Mouse (Mus musculus): Measurements from ENCODE around the gene Golim4.
A peak's percentile ranks its signal among the peaks of the same experiment; 100 is the strongest.

Golim4 gene

DNA sequence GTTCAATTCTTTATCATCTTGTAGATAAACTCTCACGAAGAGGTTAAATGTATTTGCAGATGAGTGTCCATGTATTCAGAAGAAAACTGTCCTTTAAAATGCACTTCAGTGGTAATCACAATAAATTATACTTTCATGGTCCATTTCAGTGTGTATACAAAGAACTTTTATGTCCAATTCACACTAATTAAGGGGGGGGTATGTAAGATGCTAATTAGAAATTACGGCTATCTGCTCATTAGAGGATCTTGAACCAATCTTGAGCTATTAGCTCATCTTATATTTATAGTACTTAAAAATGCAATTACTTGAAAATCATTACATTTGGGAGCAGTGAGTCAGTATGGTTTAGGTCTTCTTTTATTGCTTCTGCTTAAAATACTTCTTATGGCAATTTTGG is 31.6 kb downstream of the Golim4 start:
- no peak for DNase-seq

DNA sequence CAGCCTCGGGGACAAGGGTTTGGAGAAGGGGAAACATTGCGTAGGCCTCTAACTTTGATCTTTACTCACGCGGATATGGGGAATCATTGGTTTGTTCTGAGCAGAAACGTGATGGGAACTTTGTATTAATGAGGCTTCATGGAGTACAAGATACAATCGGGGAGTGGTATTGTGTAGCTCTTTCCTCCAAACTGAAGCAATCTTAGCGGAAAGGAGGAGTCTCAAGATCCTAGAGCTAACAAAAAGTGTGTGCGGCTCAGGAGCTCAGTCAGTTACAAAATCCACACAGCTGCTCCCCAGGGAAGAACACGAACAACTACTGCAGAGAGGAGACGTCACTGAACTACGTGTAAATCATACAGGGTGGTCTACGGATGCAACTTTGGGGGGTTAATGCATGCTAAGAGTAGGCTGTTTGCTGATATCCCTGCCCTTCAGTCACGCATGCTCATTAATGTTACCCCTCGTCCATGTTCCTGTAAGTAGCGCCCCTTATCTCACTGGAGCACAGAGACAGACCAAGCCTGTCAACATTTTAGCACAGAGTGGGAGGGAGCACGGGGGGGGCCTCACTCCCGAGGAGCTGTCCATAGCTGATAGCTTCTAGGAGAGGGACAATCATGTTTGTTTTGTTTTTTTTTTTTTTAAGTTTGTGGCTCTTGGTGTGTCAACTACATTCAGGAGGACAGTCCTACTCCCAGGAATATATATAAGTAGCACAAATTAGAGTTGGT is 38.8 kb downstream of the Golim4 start:
- DNase-seq, result no peak

DNA sequence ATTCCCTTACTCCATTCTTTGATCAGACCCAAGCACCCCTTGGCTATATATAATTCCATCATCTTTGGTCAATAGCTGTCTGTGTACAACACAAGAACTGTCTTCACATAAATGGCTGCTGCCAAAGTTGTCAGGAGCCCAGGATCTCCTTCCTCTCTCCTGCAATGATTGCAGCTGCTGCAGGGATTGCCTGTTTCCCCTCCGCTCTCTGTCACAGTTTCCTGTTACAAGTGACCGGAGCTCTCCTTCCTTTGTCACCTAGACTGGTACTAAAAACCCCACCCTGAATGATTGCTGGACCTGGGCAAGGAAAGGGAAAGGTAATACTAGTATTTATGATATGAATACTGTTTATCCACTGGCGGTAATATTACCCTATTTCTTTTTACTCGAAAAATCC is 44.0 kb downstream of the Golim4 start:
- no peak for DNase-seq

DNA sequence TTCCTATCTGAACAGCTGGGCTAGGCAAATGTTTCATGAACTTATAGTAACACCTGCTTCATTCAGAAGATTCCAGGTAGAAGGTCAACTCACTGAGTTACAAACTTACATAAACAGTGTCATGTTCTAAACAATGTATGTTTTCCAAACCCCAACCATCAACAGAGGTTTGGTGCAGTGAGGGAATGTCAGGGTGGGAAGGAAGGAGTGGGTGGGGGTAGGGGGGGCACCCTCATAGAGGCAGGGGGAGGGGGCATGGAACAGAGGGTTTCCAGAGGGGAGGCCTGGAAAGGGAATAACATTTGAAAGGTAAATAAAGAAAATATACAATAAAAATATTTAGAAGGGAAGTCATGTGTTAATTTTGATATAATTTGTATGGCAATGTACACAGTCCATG is 46.0 kb downstream of the Golim4 start:
- DNase-seq, result no peak

DNA sequence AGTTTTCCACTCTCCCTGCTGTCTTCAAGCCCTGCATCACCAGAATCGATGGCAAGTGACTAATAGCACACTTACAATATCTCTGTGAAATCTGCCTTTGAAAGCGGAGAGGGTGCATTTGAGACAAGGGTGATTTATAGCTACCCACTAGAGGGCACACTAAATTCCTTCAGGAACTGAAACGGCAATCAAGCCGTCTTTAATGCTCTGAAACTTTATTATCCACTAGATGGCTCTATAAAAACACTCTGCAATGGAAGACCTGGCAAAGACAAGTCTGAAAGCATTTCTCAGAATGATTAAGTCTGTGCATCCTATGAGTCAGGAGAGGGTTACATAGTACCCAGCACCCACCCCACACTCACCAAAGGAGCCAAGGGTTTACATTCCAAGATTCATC is 46.5 kb downstream of the Golim4 start:
- DNase-seq, result peak in 1 of 2 experiments; percentile 27

DNA sequence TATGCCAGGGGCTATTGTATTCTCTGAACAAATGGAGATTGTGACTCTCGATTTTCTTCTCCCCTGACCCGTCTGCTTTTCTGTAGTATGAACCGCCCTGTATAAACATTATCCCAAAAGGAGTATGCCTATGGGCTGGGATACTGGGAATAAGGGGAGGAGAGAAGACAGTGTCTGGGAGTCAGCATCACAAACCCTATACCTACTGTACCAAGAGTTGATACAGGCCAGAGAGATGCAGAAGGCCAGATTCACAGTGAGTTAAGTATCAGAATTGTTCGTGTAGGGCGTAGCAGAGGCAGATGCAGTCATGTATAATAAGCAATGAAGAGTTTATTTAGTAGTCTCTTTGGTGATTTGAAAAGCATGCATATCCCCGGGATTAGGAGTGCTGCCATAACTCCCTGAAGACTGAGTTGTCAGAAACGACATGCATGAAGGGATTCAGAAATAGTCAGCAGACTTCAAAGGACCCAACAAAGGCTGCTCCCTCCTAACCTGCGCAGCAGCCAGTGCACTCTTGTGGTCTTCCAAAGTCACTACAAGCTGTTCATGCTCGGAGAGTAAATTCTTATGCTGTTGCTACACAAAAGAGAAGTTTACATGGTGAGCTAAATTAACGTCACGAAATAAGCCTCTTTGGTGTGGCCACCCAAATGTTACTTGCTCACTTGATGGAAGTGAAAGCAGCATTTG is 54.7 kb downstream of the Golim4 start:
- DNase-seq, result no peak

DNA sequence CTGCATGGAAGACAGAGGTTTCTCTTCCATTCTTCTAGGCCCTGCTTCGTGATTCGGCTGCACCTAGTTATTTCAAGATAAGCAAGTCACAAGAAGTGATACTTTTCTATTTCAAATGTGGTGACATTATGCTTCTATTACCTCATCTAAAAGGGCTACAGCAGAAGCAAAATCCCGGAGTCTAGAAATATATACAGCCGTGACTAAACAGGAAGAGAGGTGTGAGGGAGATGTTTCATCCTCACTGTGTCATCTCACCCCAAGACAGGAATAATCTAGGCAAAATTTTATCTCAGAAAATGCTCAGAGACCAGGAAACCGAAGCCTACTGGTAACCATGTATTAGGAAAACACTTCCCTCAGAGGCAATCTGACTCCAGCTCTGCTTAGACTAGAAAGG is 61.7 kb downstream of the Golim4 start:
- DNase-seq, result no peak

DNA sequence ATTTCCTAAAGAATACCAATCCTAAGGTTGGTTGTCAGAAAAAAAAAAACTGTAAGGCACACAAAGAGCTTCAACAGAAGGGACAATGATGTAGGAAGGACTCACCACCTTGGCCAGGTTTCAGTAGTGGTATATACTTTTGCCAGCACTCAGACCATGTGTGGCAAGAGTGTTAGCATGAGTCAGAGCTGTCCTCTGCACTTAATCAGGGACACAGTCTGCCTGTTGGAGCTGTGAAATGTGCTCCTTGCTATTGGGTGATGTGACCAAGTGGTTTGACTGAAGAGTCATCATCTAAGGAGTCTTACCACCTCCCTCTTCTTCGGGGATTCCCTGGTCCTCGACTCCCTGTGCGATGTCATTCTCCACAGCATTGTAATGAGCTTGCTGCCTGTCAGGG is 65.2 kb downstream of the Golim4 start:
- DNase-seq, result no peak

DNA sequence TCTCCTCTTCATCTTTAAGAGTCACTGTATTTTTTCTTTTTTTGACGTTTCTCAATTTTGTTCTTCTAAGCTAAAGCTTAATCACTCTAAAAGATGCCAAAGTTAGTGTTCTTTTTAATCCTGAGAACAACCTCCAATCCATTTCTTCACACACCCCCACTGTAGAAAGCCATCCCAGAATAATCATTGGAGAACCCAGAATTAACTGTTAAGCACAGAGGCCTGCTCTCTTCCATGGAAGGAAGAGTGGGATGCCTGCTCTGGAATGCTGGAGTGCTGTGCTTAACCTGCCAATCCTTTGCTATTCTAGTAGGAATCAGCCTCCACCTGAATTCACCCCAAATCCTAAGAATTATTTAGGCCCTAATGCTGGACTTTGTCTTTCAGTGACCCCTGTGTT is 67.4 kb downstream of the Golim4 start:
- no peak for DNase-seq

DNA sequence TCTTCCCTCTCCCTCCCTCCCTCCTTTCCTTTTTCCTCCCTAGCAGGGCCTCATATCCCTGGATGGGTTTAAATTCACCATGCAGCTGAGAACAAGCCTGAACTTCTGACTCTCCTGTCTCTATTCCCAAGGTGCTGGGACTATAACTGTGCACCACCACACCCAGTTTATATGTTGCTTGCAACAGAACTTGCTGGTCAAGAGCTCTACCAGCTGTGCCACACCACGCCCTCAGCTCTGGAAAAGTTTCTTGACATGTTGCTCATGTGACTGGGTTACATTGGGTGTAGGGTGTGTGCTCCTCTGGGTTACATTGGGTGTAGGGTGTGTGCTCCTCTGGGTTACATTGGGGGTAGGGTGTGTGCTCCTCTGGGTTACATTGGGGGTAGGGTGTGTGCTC is 75.2 kb downstream of the Golim4 start:
- no peak for DNase-seq

DNA sequence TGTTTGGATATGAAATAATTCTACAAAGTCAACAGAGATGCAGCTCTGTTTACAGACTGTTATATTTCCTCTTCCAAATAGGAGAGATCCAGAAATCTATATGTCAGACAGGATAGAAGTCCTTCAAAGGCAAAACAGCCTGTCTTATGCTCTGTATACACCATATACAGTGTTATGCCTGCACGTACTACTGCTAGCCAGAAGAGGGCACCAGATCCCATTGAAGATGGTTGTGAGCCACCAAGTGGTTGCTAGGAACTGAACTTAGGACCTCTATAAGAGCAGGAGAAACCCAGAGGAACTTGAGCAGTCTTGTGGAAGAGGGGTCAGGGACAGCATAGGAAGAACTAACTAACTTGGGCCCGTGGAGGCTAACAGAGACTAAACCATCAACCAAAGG is 77.5 kb downstream of the Golim4 start:
- DNase-seq, result no peak

DNA sequence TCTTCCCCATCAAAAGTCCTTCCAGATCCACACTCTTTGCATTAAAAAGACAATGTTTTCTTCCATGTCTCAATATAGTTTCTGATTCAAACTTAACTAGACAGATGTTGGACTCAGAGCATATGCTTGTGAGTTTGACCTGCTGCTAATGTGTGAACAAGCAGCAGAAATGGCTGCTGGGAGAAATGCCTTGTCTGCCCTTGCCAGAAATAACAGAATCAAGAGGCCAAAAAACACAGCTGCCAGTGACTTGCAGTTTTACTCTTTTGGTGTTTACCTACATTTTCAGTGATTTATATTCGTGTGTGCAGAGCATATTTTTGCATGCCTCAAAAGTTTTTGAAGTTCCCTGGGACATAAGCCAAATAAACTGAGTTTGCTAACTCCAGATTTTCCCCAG is 87.9 kb downstream of the Golim4 start:
- peak in 1 of 2 experiments; percentile 8 for DNase-seq

DNA sequence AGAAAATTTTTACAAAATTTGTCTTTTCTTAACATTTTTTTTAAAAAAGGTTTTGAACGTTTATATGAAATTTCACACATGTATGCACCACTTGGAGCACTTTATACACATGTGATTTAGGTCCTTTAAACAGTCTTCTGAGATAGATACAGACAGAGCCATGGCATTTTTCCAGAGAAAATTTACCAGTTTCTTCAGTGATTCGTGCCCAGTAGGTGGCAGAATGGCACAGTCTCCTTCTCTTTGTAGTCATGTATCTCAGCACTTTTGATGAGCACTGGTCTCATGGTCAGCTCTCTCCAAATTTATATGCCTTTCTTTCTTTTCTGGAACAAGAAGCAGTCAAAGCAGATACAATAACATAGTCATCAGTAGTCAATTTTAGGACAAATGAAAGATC is 92.5 kb downstream of the Golim4 start:
- DNase-seq, result no peak

DNA sequence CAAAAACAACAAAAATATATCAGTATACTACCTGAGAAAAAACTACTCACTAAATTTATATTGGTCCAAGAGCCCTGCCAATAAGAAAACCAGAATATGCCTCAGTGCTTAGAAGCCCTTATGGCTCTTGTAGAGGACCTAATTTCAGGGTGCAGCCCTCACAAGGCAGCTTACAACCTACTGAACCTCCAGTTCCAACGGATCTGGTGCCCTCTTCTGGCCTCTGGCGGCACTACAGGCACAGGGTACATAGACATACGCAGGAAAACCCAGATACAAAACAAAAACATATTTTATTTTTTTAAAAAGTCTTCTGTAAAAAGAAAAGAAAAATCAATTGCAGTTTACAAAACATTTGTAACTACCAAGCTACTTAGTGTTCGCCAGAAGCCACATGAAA is 95.1 kb downstream of the Golim4 start:
- peak; percentile 18 to 29 for DNase-seq

DNA sequence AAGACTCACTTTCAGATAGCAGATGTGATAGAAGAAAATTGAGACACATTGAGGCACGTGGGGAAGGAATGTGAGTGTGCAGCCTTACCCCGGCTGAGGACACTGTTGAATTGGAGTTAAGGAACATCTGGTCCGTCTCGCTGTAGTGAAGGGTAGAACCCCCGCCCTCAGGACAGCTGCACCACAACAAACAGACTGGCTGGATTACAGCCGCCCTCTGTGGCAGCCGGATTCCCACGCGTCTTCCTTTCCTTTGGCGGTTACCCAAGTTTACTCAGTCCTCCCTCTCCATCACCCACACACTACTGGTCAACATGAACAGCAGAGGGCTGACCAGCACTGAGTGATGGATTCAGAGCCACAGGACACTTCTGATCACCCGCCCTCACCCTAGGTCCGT is 96.0 kb downstream of the Golim4 start:
- DNase-seq, result peak; percentile 21 to 56

DNA sequence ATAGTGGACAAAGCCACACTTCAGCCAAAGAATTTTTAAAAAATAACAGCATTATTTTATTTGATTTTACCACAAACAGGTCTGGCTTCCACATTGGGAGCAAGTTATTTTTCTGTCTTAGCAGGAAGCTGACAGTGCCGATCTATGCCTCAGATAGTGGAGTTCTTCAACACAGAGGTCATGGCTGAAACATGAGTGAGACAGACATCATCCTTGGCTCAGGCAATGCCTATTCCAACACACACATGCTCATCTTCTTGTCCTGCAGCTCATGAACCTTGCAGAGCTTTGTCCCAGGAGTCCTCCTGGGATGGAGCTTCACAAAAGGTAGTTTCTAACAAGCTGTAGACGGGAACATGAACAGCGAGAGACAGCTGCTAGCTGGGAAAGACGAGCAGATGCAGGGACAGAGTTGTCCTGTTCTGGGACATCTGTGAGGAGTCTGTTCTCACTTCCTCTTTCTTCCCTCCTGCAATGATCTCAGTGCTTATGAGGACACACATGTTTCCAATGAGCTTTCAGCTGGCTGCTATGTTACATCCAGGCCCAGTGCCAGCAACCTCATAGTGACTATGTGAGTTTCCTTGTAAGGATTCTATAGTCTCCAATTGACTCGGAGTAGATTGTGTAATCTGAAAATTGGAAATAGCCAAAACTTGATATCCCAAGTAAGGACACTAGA is 121.3 kb downstream of the Golim4 start:
- DNase-seq, result peak; percentile 6 to 11

DNA sequence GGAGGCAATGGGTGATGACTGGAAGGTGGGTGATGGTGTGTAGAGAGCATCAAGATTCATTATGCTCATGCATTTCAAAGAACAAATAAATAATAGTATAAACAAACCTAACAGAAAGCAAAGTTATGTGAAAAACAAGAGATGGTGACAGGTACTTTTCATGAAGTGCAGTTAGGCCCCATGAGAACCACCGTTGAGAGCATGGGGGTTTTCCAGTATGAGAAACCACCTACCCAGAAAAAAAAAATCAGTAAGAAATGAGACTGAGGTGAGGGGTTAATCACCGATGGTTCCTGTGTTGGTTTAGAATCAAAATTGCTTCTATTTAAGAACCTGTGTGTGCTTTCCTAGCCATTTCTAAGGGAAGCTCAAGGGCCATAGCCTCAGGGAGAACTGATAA is 121.9 kb downstream of the Golim4 start:
- no peak for DNase-seq
